10 mouse cellular contexts compared by ENCODE assay signal in genomic region chr19:34876676-34877075, GRCm38 (mm10). TPM values are rescaled to one million over a fixed set of nuclear protein-coding genes. Genes with fewer than 3 reads are reported as not detected.
A peak's percentile ranks its signal among the peaks of the same experiment; 100 is the strongest.
DNase-seq lines count a peak whose midpoint lies in the region; ATAC-seq lines count a peak whose summit lies in the region.
"Had no signal": no experiment of that assay in that cellular context is flagged by ENCODE, and none has a peak within 500 bp of the region (broad histone marks: within the 10 kb centered on the region; RNA-seq: fewer than 3 reads in every experiment).

No protein-coding gene starts in this region.

- 0 out of 2 replicates have a peak overlapping the region, but pooled peaks have one; percentile 91 for H3K4me3 ChIP-seq in hindbrain, embryonic 13.5 days
- no peak overlapping the region for H3K4me3 ChIP-seq in hindbrain, embryonic 10.5 days
- H3K4me3 ChIP-seq in midbrain, embryonic 15.5 days: no peak overlapping the region
- H3K4me3 ChIP-seq in midbrain, embryonic 10.5 days: no peak overlapping the region

- H3K36me3 ChIP-seq in hindbrain, embryonic 13.5 days: no peaks in the 10 kb centered on the region
- H3K36me3 ChIP-seq in hindbrain, embryonic 10.5 days: no peaks in the 10 kb centered on the region
- no peaks in the 10 kb centered on the region for H3K36me3 ChIP-seq in midbrain, embryonic 15.5 days (replicated peaks)
- no peaks in the 10 kb centered on the region for H3K36me3 ChIP-seq in midbrain, embryonic 10.5 days
- H3K36me3 ChIP-seq: limb, embryonic 15.5 days had no signal

- no peak for DNase-seq in hindbrain, embryonic 10.5 days (ENCODE audit: low spot score)
- DNase-seq in midbrain, embryonic 10.5 days (ENCODE audit: low spot score): no peak
- peak; percentile 33 for DNase-seq in kidney, postnatal 14 days
- peak; percentile 46 for DNase-seq in yolk sac, embryonic 10.5 days (ENCODE audit: low spot score)
- no peak for DNase-seq in right cerebral cortex, postnatal 10 days (ENCODE audit: low spot score in 2 of 2)
- DNase-seq: adrenal gland, postnatal 14 days; cerebellum, adult 9-11 months had no signal

- WGBS in hindbrain, embryonic 13.5 days: 76% methylated on average over 7 of the region's 7 CpGs
- WGBS in hindbrain, embryonic 10.5 days: 74% methylated on average over 7 of the region's 7 CpGs
- WGBS in midbrain, embryonic 15.5 days: 79% methylated on average over 7 of the region's 7 CpGs
- 85% methylated on average over 7 of the region's 7 CpGs for WGBS in midbrain, embryonic 10.5 days

- H3K27ac ChIP-seq in hindbrain, embryonic 13.5 days: no peak overlapping the region
- H3K27ac ChIP-seq in hindbrain, embryonic 10.5 days: no peak overlapping the region
- H3K27ac ChIP-seq in midbrain, embryonic 15.5 days: no peak overlapping the region
- H3K27ac ChIP-seq in midbrain, embryonic 10.5 days (replicated peaks): no peak overlapping the region
- H3K27ac ChIP-seq: limb, embryonic 15.5 days had no signal

- no peak for ATAC-seq in hindbrain, embryonic 13.5 days (ENCODE audit: low FRiP score)
- no peak for ATAC-seq in midbrain, embryonic 15.5 days (replicated peaks)

- peaks cover 20% of the 10 kb centered on the region for H3K4me1 ChIP-seq in hindbrain, embryonic 13.5 days (replicated peaks)
- peaks cover 25% of the 10 kb centered on the region for H3K4me1 ChIP-seq in hindbrain, embryonic 10.5 days (replicated peaks)
- peaks cover 20% of the 10 kb centered on the region for H3K4me1 ChIP-seq in midbrain, embryonic 15.5 days
- H3K4me1 ChIP-seq in midbrain, embryonic 10.5 days: peaks cover 23% of the 10 kb centered on the region

- peak overlapping the region; percentile 75 for H3K4me2 ChIP-seq in hindbrain, embryonic 13.5 days
- peak overlapping the region; percentile 5; the same call in 1 of the 2 replicates for H3K4me2 ChIP-seq in midbrain, embryonic 15.5 days

- no peaks in the 10 kb centered on the region for H3K9me3 ChIP-seq in hindbrain, embryonic 13.5 days
- no peaks in the 10 kb centered on the region for H3K9me3 ChIP-seq in hindbrain, embryonic 10.5 days
- no peaks in the 10 kb centered on the region for H3K9me3 ChIP-seq in midbrain, embryonic 15.5 days
- H3K9me3 ChIP-seq in midbrain, embryonic 10.5 days (replicated peaks): no peaks in the 10 kb centered on the region
- H3K9me3 ChIP-seq: limb, embryonic 15.5 days had no signal

- H3K27me3 ChIP-seq in hindbrain, embryonic 13.5 days: no peaks in the 10 kb centered on the region
- no peaks in the 10 kb centered on the region for H3K27me3 ChIP-seq in hindbrain, embryonic 10.5 days (ENCODE audit: insufficient read depth, poor library complexity, severe bottlenecking)
- H3K27me3 ChIP-seq in midbrain, embryonic 15.5 days (replicated peaks): no peaks in the 10 kb centered on the region
- no peaks in the 10 kb centered on the region for H3K27me3 ChIP-seq in midbrain, embryonic 10.5 days (ENCODE audit: low read depth, poor library complexity, severe bottlenecking)
- H3K27me3 ChIP-seq: limb, embryonic 15.5 days had no signal

- H3K9ac ChIP-seq in hindbrain, embryonic 13.5 days: no peak overlapping the region
- H3K9ac ChIP-seq in midbrain, embryonic 15.5 days: no peak overlapping the region
- H3K9ac ChIP-seq: limb, embryonic 15.5 days had no signal

RNA-seq across cellular contexts. Expression of gene Pank1, which starts 2.6 kb away (rescaled TPM):
- polyA plus RNA-seq in hindbrain, embryonic 13.5 days (2015; fragmentation: Nextera tagmentation; extraction: Ambion mirVana): 7.6 and 7.7 TPM in 2 replicates
- 5.6 and 6.2 TPM in 2 replicates for polyA plus RNA-seq in hindbrain, embryonic 10.5 days (2016; fragmentation: Nextera tagmentation; extraction: Ambion mirVana)
- polyA plus RNA-seq in midbrain, embryonic 15.5 days (2015; fragmentation: Nextera tagmentation; extraction: Ambion mirVana): 8.3 and 8.5 TPM in 2 replicates
- polyA plus RNA-seq in midbrain, embryonic 10.5 days (2016; fragmentation: Nextera tagmentation; extraction: Ambion mirVana): 6.3 and 6.5 TPM in 2 replicates

RNA-seq across cellular contexts. Expression of gene Kif20b, which starts 45.5 kb away (rescaled TPM):
- polyA plus RNA-seq in hindbrain, embryonic 13.5 days (2015; fragmentation: Nextera tagmentation; extraction: Ambion mirVana): 15.6 and 21.3 TPM in 2 replicates
- polyA plus RNA-seq in hindbrain, embryonic 10.5 days (2016; fragmentation: Nextera tagmentation; extraction: Ambion mirVana): 41.6 and 82.6 TPM in 2 replicates
- polyA plus RNA-seq in midbrain, embryonic 15.5 days (2015; fragmentation: Nextera tagmentation; extraction: Ambion mirVana): 10.6 and 11.2 TPM in 2 replicates
- polyA plus RNA-seq in midbrain, embryonic 10.5 days (2016; fragmentation: Nextera tagmentation; extraction: Ambion mirVana): 85.0 and 89.6 TPM in 2 replicates

Comparison
In these comparisons a context has a peak if more than half of its experiments do, and no peak if none do; other contexts are left out.
1. DNase-seq: peak in kidney, postnatal 14 days (single experiment) and yolk sac, embryonic 10.5 days (single experiment); none in hindbrain, embryonic 10.5 days (single experiment), midbrain, embryonic 10.5 days (single experiment) and right cerebral cortex, postnatal 10 days (0 of 2).